Mouse (Mus musculus) ES-E14 (cell line): Measurements from ENCODE around the gene Cyb5d1. TPM values are rescaled to one million over a fixed set of nuclear protein-coding genes. Genes with fewer than 3 reads are reported as not detected.
A peak's percentile ranks its signal among the peaks of the same experiment; 100 is the strongest.
"Not testable (repeated sequence)": the region's sequence is repeated elsewhere in the genome, so short reads cannot be mapped to it uniquely, and the experiment has no call there.

Experiments
- DNase-seq: peaks from one replicate; pipeline ENCODE4 v3.0.0-alpha.2; 2013; ENCODE audit warnings: low read depth, low spot score
- H3K27ac ChIP-seq: 2 replicates; pipeline ENCODE4 v1.5.1; 2012; ENCODE audit warnings: low read depth, mild to moderate bottlenecking, low read length, moderate library complexity, mixed read lengths; ENCODE audit not compliant: poor library complexity, insufficient read depth, severe bottlenecking
- H3K36me3 ChIP-seq: 2 replicates; pipeline ENCODE4 v1.6.1; 2012; ENCODE audit warnings: mild to moderate bottlenecking, low read length, moderate library complexity, mixed read lengths; ENCODE audit not compliant: control insufficient read depth, poor library complexity, insufficient read depth, severe bottlenecking
- H3K4me1 ChIP-seq, 2 experiments: fragments of 150-350 bp in 1 of 2; sonication (generic) in 1 of 2; 2 replicates each; pipeline ENCODE4 v1.6.1; 2012; ENCODE audit warnings: low read length in 2 of 2, mild to moderate bottlenecking in 1 of 2, mixed read lengths in 1 of 2; ENCODE audit not compliant: control insufficient read depth in 2 of 2, insufficient read depth in 2 of 2, poor library complexity in 1 of 2
- H3K4me3 ChIP-seq, 2 experiments: fragments of 150-350 bp in 1 of 2; sonication (generic) in 1 of 2; 2 replicates each; pipeline ENCODE4 v1.5.1; 2012; ENCODE audit warnings: low read length in 2 of 2, low read depth in 1 of 2, mild to moderate bottlenecking in 1 of 2, mixed read lengths in 1 of 2; ENCODE audit not compliant: insufficient read depth in 1 of 2, poor library complexity in 1 of 2, severe bottlenecking in 1 of 2
- H3K9ac ChIP-seq: 2 replicates; pipeline ENCODE4 v1.6.1; 2012; ENCODE audit warnings: low read depth, mild to moderate bottlenecking, low read length, mixed read lengths; ENCODE audit not compliant: poor library complexity, insufficient read depth, severe bottlenecking
- H3K9me3 ChIP-seq: fragments of 150-350 bp; sonication (generic); 2 replicates; pipeline ENCODE4 v1.6.1; 2012; ENCODE audit warnings: low read depth, mild to moderate bottlenecking, low read length; ENCODE audit not compliant: control insufficient read depth, insufficient read depth
- CHD2 ChIP-seq: IDR thresholded peaks from 2 replicates; pipeline ENCODE4 v1.6.1; 2014; ENCODE audit warnings: mild to moderate bottlenecking, low read depth, low read length, inconsistent platforms
- HCFC1 ChIP-seq: IDR thresholded peaks from 2 replicates; pipeline ENCODE4 v1.6.1; 2012; ENCODE audit warnings: low read length, inconsistent platforms, borderline replicate concordance; ENCODE audit not compliant: insufficient read depth
- MAFK ChIP-seq: IDR thresholded peaks from 2 replicates; pipeline ENCODE4 v1.6.1; 2014; ENCODE audit warnings: mild to moderate bottlenecking, low read depth, low read length, inconsistent platforms; ENCODE audit not compliant: insufficient read depth
- ZC3H11A ChIP-seq: IDR thresholded peaks from 2 replicates; pipeline ENCODE4 v1.6.1; 2012; ENCODE audit warnings: low read depth, mild to moderate bottlenecking, inconsistent platforms, low read length, borderline replicate concordance
- ZNF384 ChIP-seq: IDR thresholded peaks from 2 replicates; pipeline ENCODE4 v1.6.1; 2012; ENCODE audit warnings: low read depth, low read length, inconsistent platforms
- in situ Hi-C, 2 experiments: fragments of 600-800 bp; cut with MboI; formaldehyde crosslinking; loops; one replicate each; pipeline ENCODE4 v1.15.1; 2025; ENCODE audit warnings: low sequenced_read_pairs in 2 of 2, inconsistent platforms in 1 of 2; ENCODE audit not compliant: unreplicated experiment in 2 of 2
- total RNA-seq: library from RNA; depleted of rRNA; stranded (reverse); fragments of 300-350 nt; gene quantifications from 2 replicates; pipeline ENCODE4 v1.2.3, GENCODE M21; 2012

Gene Cyb5d1
- total RNA-seq, 1 experiment, result 29.0 TPM

- Histone ChIP-seq H3K9ac (peak overlapping the region; percentile 97), H3K27ac (peak overlapping the region; percentile 89), H3K9me3 (no peaks in the 10 kb centered on the region), H3K4me1 (peaks cover 0 to 5% of the 10 kb centered on the region in 2 experiments; a peak in 1 of 4 replicates), H3K4me3 (peak overlapping the region; percentile 80 to 91), H3K36me3 (peaks cover 8% of the 10 kb centered on the region; the same call in 1 of the 2 replicates)
- DNase-seq, result peak; percentile 99
- in situ Hi-C loops, result no loop called here
- TF ChIP-seq MAFK (no peak), ZC3H11A (no peak), HCFC1 (peak; percentile 99), CHD2 (peak; percentile 99), ZNF384 (no peak)
These were observed 373 bp upstream of the Cyb5d1 start for GRCm38 (mm10) chr11:69395634-69396373.

DNA sequence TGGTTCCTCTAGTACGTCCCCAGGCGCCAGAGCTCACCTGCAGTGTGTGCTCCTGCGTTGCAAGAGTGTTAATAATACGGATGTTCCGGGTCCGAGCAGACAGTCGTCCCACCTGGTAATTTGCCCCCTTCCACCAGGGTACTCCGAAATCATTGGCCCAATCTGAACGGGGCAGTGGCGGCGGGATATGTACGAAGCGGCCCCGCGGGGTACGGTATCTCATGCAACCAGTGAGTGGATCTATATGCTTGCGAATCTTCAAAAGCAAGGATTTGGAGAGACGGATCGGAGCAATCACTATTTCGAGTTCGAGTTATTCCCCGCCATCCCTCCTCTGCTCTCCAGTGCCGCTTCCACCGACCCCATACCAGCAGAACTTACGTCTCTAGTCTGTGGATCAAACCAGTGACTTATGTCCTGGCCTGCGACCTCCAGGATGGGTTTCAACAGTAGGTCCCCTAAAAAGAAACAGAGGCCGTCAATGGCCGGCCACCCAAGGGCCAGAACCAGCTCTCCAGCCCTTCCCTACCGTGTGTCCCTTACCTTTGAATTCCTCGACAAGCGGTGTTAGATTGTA is 752 bp downstream of the Cyb5d1 start:
- DNase-seq, H3K36me3 ChIP-seq, in situ Hi-C loops, H3K9me3 ChIP-seq, H3K27ac ChIP-seq, H3K4me1 ChIP-seq: not testable (repeated sequence)
- Histone ChIP-seq H3K9ac (peak overlapping the region; percentile 93), H3K4me3 (peak overlapping the region; percentile 80 to 91)

- H3K9me3 ChIP-seq, result no peaks in the 10 kb centered on the region
- H3K27ac ChIP-seq, result no peak overlapping the region
- H3K36me3 ChIP-seq, result no peaks in the 10 kb centered on the region
- no peak for DNase-seq
- peaks cover 0 to 3% of the 10 kb centered on the region in 2 experiments; a peak in 2 of 4 replicates for H3K4me1 ChIP-seq
- TF ChIP-seq MAFK (no peak), HCFC1 (no peak), ZC3H11A (peak; percentile 57), ZNF384 (peak; percentile 99)
- no peak overlapping the region for H3K9ac ChIP-seq
- peak overlapping the region in 1 of 2 experiments; percentile 30; a peak in 1 of 4 replicates for H3K4me3 ChIP-seq
- in situ Hi-C loops, result no loop called here
These were observed 4.9 kb downstream of the Cyb5d1 start for GRCm38 (mm10) chr11:69390400-69391034.

- in situ Hi-C loops, result loop anchor here in 1 of 2 experiments (10.0 kb wide), 1 partner anchor 125 kb away; no protein-coding TSS in a partner anchor
- Histone ChIP-seq H3K9me3 (no peaks in the 10 kb centered on the region), H3K9ac (no peak overlapping the region), H3K27ac (no peak overlapping the region), H3K4me1 (peaks cover 0 to 3% of the 10 kb centered on the region in 2 experiments; a peak in 2 of 4 replicates), H3K36me3 (no peaks in the 10 kb centered on the region), H3K4me3 (peak overlapping the region in 1 of 2 experiments; percentile 30; a peak in 1 of 4 replicates)
- TF ChIP-seq MAFK (no peak), HCFC1 (no peak), ZC3H11A (no peak), CHD2 (no peak), ZNF384 (no peak)
- no peak for DNase-seq
These were observed 5.7 kb downstream of the Cyb5d1 start for GRCm38 (mm10) chr11:69389531-69390399.
